ENCODE assay signal across 11 mouse cellular contexts in genomic region chr2:126618470-126619179, GRCm38 (mm10). TPM values are rescaled to one million over a fixed set of nuclear protein-coding genes. Genes with fewer than 3 reads are reported as not detected.
DNase-seq lines count a peak whose midpoint lies in the region; ATAC-seq and TF ChIP-seq lines count a peak whose summit lies in the region.
"Had no signal": no experiment of that assay in that cellular context is flagged by ENCODE, and none has a peak within 500 bp of the region (broad histone marks: within the 10 kb centered on the region; RNA-seq: fewer than 3 reads in every experiment).

No protein-coding gene starts in this region.

- TF ChIP-seq EP300 in heart, postnatal 0 days (IDR thresholded peaks at IDR 0.05; ENCODE audit: low read depth), result no peak

- no peaks in the 10 kb centered on the region for H3K4me1 ChIP-seq in liver, adult 2 months (ENCODE audit: control insufficient read depth, insufficient read depth, low read length)
- H3K4me1 ChIP-seq in heart, postnatal 0 days (ENCODE audit: control insufficient read depth, insufficient read depth), result peaks cover 13% of the 10 kb centered on the region; the same call in 1 of the 2 replicates
- H3K4me1 ChIP-seq: limb, embryonic 15.5 days had no signal

- peak; percentile 64 for DNase-seq in adrenal gland, adult 2 months
- no peak for DNase-seq in adrenal gland, adult 8-10 months
- DNase-seq in liver, adult 2 months (ENCODE audit: extremely low read depth, low read depth, low spot score), result no peak
- no peak for DNase-seq in liver
- peak; percentile 33 for DNase-seq in heart, postnatal 0 days (ENCODE audit: low spot score)
- no peak for DNase-seq in frontal cortex, postnatal 14 days (ENCODE audit: low spot score in 2 of 2)
- no peak for DNase-seq in left cerebral cortex, postnatal 25 days (ENCODE audit: low spot score in 2 of 2)
- DNase-seq: cerebellum, adult 11 months; spleen, adult 18-20 months had no signal

- no peaks in the 10 kb centered on the region for H3K27me3 ChIP-seq in liver, adult 2 months (ENCODE audit: control insufficient read depth, insufficient read depth, low read length)
- H3K27me3 ChIP-seq in heart, postnatal 0 days (ENCODE audit: control insufficient read depth, insufficient read depth, low read length), result no peaks in the 10 kb centered on the region
- H3K27me3 ChIP-seq: limb, embryonic 15.5 days had no signal

- peak overlapping the region; percentile 16 for H3K9ac ChIP-seq in liver, adult 2 months (ENCODE audit: low read depth, low read length)
- peak overlapping the region; percentile 25 for H3K9ac ChIP-seq in heart, postnatal 0 days (replicated peaks; ENCODE audit: low read depth, low read length)
- H3K9ac ChIP-seq: limb, embryonic 15.5 days had no signal

- H3K9me3 ChIP-seq in heart, postnatal 0 days (replicated peaks; ENCODE audit: control insufficient read depth, low read length), result no peaks in the 10 kb centered on the region
- H3K9me3 ChIP-seq: limb, embryonic 15.5 days had no signal

- no peak for TF ChIP-seq POLR2A in liver, adult 2 months (IDR thresholded peaks at IDR 0.05; ENCODE audit: extremely low read depth, insufficient read depth, low read length)

- ATAC-seq in heart, postnatal 0 days (ENCODE audit: insufficient read depth, low read depth), result peak; percentile 75
- ATAC-seq in megakaryocyte-erythroid progenitor cell, adult 5-6 weeks (replicated peaks; ENCODE audit: low FRiP score, low TSS enrichment, poor library complexity, severe bottlenecking), result peak; percentile 45; the same call in 1 of the 2 replicates

- intact Hi-C loops in left cerebral cortex, postnatal 25 days (cut with DNase I), result no loop called here

- 40% methylated on average over 8 of the region's 8 CpGs for WGBS in liver, adult 2 months
- WGBS in heart, postnatal 0 days, result 10% methylated on average over 8 of the region's 8 CpGs

- peak overlapping the region; percentile 6 for H3K4me3 ChIP-seq in liver, adult 2 months (ENCODE audit: insufficient read depth, low read depth, low read length)
- no peak overlapping the region for H3K4me3 ChIP-seq in heart, postnatal 0 days (ENCODE audit: low read depth, low read length)
- H3K4me3 ChIP-seq: limb, embryonic 15.5 days had no signal

- peak overlapping the region; percentile 70 for H3K27ac ChIP-seq in liver, adult 2 months (replicated peaks; ENCODE audit: insufficient read depth, low read depth, low read length)
- peak overlapping the region; percentile 67 for H3K27ac ChIP-seq in heart, postnatal 0 days (ENCODE audit: low read depth)
- H3K27ac ChIP-seq: limb, embryonic 15.5 days had no signal

- TF ChIP-seq CTCF in liver, adult 2 months (IDR thresholded peaks at IDR 0.05; ENCODE audit: low read depth, low read length), result no peak
- no peak for TF ChIP-seq CTCF in heart, postnatal 0 days (IDR thresholded peaks at IDR 0.05; ENCODE audit: low read depth)

- H3K79me2 ChIP-seq in liver, adult 2 months (ENCODE audit: control insufficient read depth, insufficient read depth, low read length), result no peaks in the 10 kb centered on the region

- no peaks in the 10 kb centered on the region for H3K36me3 ChIP-seq in liver, adult 2 months (ENCODE audit: control insufficient read depth, insufficient read depth, low read length)
- H3K36me3 ChIP-seq in heart, postnatal 0 days (replicated peaks; ENCODE audit: control insufficient read depth, insufficient read depth, low read length), result no peaks in the 10 kb centered on the region
- H3K36me3 ChIP-seq: limb, embryonic 15.5 days had no signal

- peak overlapping the region; percentile 46 for H3K4me2 ChIP-seq in heart, postnatal 0 days (ENCODE audit: low read depth, low read length)
- H3K4me2 ChIP-seq: limb, embryonic 15.5 days had no signal

RNA-seq across cellular contexts. Expression of gene Hdc, which starts 0.5 kb away (rescaled TPM):
- total RNA-seq in adrenal gland, adult 2 months (2021), result 10 to 100 TPM in 1 of 2 experiments, 1 to 10 TPM in 1; 2.0 to 51.8 TPM
- polyA plus RNA-seq in adrenal gland, adult 2 months (2012; rRNA removed), result 6.9 and 10.2 TPM in 2 replicates
- 10 to 100 TPM in 2 of 4 experiments, 1 to 10 TPM in 2; 4.6 to 26.8 (median 8.9) TPM for total RNA-seq in adrenal gland, adult 8-10 months (2022)
- total RNA-seq in liver, adult 2 months (2014; rRNA removed), result 1.1 and 1.8 TPM in 2 replicates
- polyA plus RNA-seq in liver, adult 2 months (2012; rRNA removed), result 0.97 and 1.7 TPM in 2 replicates
- 11.2 and 14.0 TPM in 2 replicates for total RNA-seq in heart, postnatal 0 days (2014; rRNA removed; ENCODE audit: low replicate concordance)
- 7.2 and 8.4 TPM in 2 replicates for polyA plus RNA-seq in heart, postnatal 0 days (2015; fragmentation: Nextera tagmentation; extraction: Ambion mirVana)
- 0.92 and 1.3 TPM in 2 replicates for total RNA-seq in megakaryocyte-erythroid progenitor cell, adult 5-6 weeks (2014; fragmentation: Nextera tagmentation)
- 0.46 and 2.6 TPM in 2 replicates for total RNA-seq in megakaryocyte-erythroid progenitor cell, adult 5-6 weeks (2017)
- 1 to 10 TPM in 1 of 2 experiments, under 1 TPM in 1; 0.55 to 1.1 TPM for total RNA-seq in left cerebral cortex, postnatal 25 days (2021)

RNA-seq across cellular contexts. Expression of gene Gabpb1, which starts 57.5 kb away (rescaled TPM):
- total RNA-seq in adrenal gland, adult 2 months (2021), result 10 to 100 TPM; 14.9 to 22.3 TPM
- 1.9 and 4.1 TPM in 2 replicates for polyA plus RNA-seq in adrenal gland, adult 2 months (2012; rRNA removed)
- 10 to 100 TPM; 16.4 to 21.1 (median 18.6) TPM for total RNA-seq in adrenal gland, adult 8-10 months (2022)
- 4.8 and 5.5 TPM in 2 replicates for total RNA-seq in liver, adult 2 months (2014; rRNA removed)
- polyA plus RNA-seq in liver, adult 2 months (2012; rRNA removed), result 4.5 and 5.5 TPM in 2 replicates
- 5.0 and 15.2 TPM in 2 replicates for total RNA-seq in heart, postnatal 0 days (2014; rRNA removed; ENCODE audit: low replicate concordance)
- polyA plus RNA-seq in heart, postnatal 0 days (2015; fragmentation: Nextera tagmentation; extraction: Ambion mirVana), result 17.5 and 18.0 TPM in 2 replicates
- 26.1 and 35.4 TPM in 2 replicates for total RNA-seq in megakaryocyte-erythroid progenitor cell, adult 5-6 weeks (2014; fragmentation: Nextera tagmentation)
- 32.0 and 36.5 TPM in 2 replicates for total RNA-seq in megakaryocyte-erythroid progenitor cell, adult 5-6 weeks (2017)
- total RNA-seq in left cerebral cortex, postnatal 25 days (2021), result 10 to 100 TPM; 19.2 to 20.7 TPM

Comparison
In these comparisons a context has a peak if more than half of its experiments do, and no peak if none do; other contexts are left out.
1. DNase-seq: peak in adrenal gland, adult 2 months (single experiment) and heart, postnatal 0 days (single experiment); none in adrenal gland, adult 8-10 months (single experiment), liver, adult 2 months (single experiment), liver (single experiment), frontal cortex, postnatal 14 days (0 of 2) and left cerebral cortex, postnatal 25 days (0 of 2).